Mouse (Mus musculus) WW6 (cell line): ENCODE measurements around the gene Arpin.

Experiments
- DNase-seq: peaks from one replicate; pipeline ENCODE4 v3.0.0-alpha.2; 2013; ENCODE audit warnings: low read depth, low spot score

The Arpin gene

GRCm38 (mm10) chr7:79892576-79893428, 42.4 kb downstream of the Arpin start:
- DNase-seq, result no peak

- no peak for DNase-seq
Observed at GRCm38 (mm10) chr7:79890436-79891221, 44.5 kb downstream of the Arpin start.

GRCm38 (mm10) chr7:79888603-79889002, 46.6 kb downstream of the Arpin start:
- DNase-seq, result no peak

DNA sequence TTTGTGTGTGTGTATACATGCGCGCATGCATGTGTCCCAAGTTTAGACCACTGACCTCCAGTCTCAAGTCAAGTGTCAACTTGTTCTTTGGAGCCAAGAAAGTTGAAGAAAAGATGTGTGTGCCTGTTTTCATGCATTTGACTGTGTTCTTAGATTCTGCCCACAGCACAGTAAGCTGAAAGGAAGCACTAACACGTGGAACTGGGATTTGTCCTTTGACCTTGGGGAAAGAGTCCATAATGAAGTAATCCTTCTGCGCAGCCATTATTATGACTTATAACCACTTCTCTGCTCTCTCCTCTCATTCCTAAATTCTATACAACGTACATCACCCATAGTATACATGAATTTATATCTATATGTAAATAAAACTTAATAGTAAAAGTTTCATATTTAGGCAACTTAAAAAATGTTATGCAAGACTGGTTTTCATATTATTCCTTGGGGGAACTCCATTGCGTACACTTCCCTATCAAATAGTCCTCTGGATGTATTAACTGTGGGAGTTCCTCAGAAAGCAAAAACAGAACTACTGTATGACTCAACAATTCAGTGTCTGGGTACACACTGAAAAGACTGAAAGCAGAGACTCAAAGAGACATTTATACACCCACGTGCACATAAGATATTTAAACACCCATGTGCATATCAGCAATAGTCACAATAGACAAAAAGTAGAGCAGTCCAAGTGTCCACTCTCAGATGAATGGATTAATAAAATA, 51.4 kb downstream of the Arpin start:
- no peak for DNase-seq

- no peak for DNase-seq
Observed at GRCm38 (mm10) chr7:79881901-79882300, 53.3 kb downstream of the Arpin start.

GRCm38 (mm10) chr7:79880998-79881397, 54.2 kb downstream of the Arpin start:
- no peak for DNase-seq

GRCm38 (mm10) chr7:79880033-79880432, 55.1 kb downstream of the Arpin start:
- DNase-seq, result no peak

- no peak for DNase-seq
Observed at GRCm38 (mm10) chr7:79878455-79879025, 56.6 kb downstream of the Arpin start.
